Mouse (Mus musculus) spleen, adult 2 months (tissue): ENCODE results near the gene Sh3tc1.

Experiments
- CTCF ChIP-seq: fragments of 200-500 bp; IDR thresholded peaks from 2 replicates; pipeline ENCODE4 v1.5.1; 2011; ENCODE audit warnings: mild to moderate bottlenecking, inconsistent platforms; ENCODE audit not compliant: insufficient read depth, insufficient read length, insufficient replicate concordance; ENCODE audit errors: extremely low read depth
- POLR2A ChIP-seq: fragments of 200-500 bp; IDR thresholded peaks from 2 replicates; pipeline ENCODE4 v1.6.1; 2011; ENCODE audit warnings: low read depth, low read length, inconsistent platforms

DNA sequence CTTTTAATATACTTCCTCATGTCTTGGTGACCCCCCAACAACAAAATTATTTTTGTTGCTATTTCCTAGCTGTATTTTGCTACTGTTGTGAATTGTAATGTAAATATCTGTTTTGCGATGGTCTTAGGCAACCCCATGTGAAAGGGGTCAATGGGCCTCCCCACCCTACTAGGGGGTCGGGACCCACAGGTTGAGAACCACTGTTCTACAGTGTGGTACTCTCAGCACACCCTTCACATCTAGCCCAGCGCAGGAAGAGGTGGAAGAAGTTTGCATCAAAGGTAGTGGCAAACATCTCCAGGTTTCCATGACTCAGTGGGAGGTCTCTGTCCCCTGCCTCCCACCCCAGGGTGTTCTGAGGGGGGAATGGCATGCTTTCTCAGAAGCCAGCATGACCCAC lies 34.4 kb downstream of the Sh3tc1 start:
- no peak for TF ChIP-seq CTCF
- TF ChIP-seq POLR2A: no peak
